Mouse (Mus musculus) ES-E14 (cell line): ENCODE data around the gene Haghl. TPM values are rescaled to one million over a fixed set of nuclear protein-coding genes. Genes with fewer than 3 reads are reported as not detected.
A peak's percentile ranks its signal among the peaks of the same experiment; 100 is the strongest.

Experiments
- DNase-seq: peaks from one replicate; pipeline ENCODE4 v3.0.0-alpha.2; 2013; ENCODE audit warnings: low read depth, low spot score
- H3K27ac ChIP-seq: 2 replicates; pipeline ENCODE4 v1.5.1; 2012; ENCODE audit warnings: low read depth, mild to moderate bottlenecking, low read length, moderate library complexity, mixed read lengths; ENCODE audit not compliant: poor library complexity, insufficient read depth, severe bottlenecking
- H3K36me3 ChIP-seq: 2 replicates; pipeline ENCODE4 v1.6.1; 2012; ENCODE audit warnings: mild to moderate bottlenecking, low read length, moderate library complexity, mixed read lengths; ENCODE audit not compliant: control insufficient read depth, poor library complexity, insufficient read depth, severe bottlenecking
- H3K4me1 ChIP-seq, 2 experiments: fragments of 150-350 bp in 1 of 2; sonication (generic) in 1 of 2; 2 replicates each; pipeline ENCODE4 v1.6.1; 2012; ENCODE audit warnings: low read length in 2 of 2, mild to moderate bottlenecking in 1 of 2, mixed read lengths in 1 of 2; ENCODE audit not compliant: control insufficient read depth in 2 of 2, insufficient read depth in 2 of 2, poor library complexity in 1 of 2
- H3K4me3 ChIP-seq, 2 experiments: fragments of 150-350 bp in 1 of 2; sonication (generic) in 1 of 2; 2 replicates each; pipeline ENCODE4 v1.5.1; 2012; ENCODE audit warnings: low read length in 2 of 2, low read depth in 1 of 2, mild to moderate bottlenecking in 1 of 2, mixed read lengths in 1 of 2; ENCODE audit not compliant: insufficient read depth in 1 of 2, poor library complexity in 1 of 2, severe bottlenecking in 1 of 2
- H3K9ac ChIP-seq: 2 replicates; pipeline ENCODE4 v1.6.1; 2012; ENCODE audit warnings: low read depth, mild to moderate bottlenecking, low read length, mixed read lengths; ENCODE audit not compliant: poor library complexity, insufficient read depth, severe bottlenecking
- H3K9me3 ChIP-seq: fragments of 150-350 bp; sonication (generic); 2 replicates; pipeline ENCODE4 v1.6.1; 2012; ENCODE audit warnings: low read depth, mild to moderate bottlenecking, low read length; ENCODE audit not compliant: control insufficient read depth, insufficient read depth
- CHD2 ChIP-seq: IDR thresholded peaks from 2 replicates; pipeline ENCODE4 v1.6.1; 2014; ENCODE audit warnings: mild to moderate bottlenecking, low read depth, low read length, inconsistent platforms
- HCFC1 ChIP-seq: IDR thresholded peaks from 2 replicates; pipeline ENCODE4 v1.6.1; 2012; ENCODE audit warnings: low read length, inconsistent platforms, borderline replicate concordance; ENCODE audit not compliant: insufficient read depth
- MAFK ChIP-seq: IDR thresholded peaks from 2 replicates; pipeline ENCODE4 v1.6.1; 2014; ENCODE audit warnings: mild to moderate bottlenecking, low read depth, low read length, inconsistent platforms; ENCODE audit not compliant: insufficient read depth
- ZC3H11A ChIP-seq: IDR thresholded peaks from 2 replicates; pipeline ENCODE4 v1.6.1; 2012; ENCODE audit warnings: low read depth, mild to moderate bottlenecking, inconsistent platforms, low read length, borderline replicate concordance
- ZNF384 ChIP-seq: IDR thresholded peaks from 2 replicates; pipeline ENCODE4 v1.6.1; 2012; ENCODE audit warnings: low read depth, low read length, inconsistent platforms
- in situ Hi-C, 2 experiments: fragments of 600-800 bp; cut with MboI; formaldehyde crosslinking; loops; one replicate each; pipeline ENCODE4 v1.15.1; 2025; ENCODE audit warnings: low sequenced_read_pairs in 2 of 2, inconsistent platforms in 1 of 2; ENCODE audit not compliant: unreplicated experiment in 2 of 2
- total RNA-seq: library from RNA; depleted of rRNA; stranded (reverse); fragments of 300-350 nt; gene quantifications from 2 replicates; pipeline ENCODE4 v1.2.3, GENCODE M21; 2012

Gene Haghl
- total RNA-seq, 1 experiment, result 14.5 TPM

DNA sequence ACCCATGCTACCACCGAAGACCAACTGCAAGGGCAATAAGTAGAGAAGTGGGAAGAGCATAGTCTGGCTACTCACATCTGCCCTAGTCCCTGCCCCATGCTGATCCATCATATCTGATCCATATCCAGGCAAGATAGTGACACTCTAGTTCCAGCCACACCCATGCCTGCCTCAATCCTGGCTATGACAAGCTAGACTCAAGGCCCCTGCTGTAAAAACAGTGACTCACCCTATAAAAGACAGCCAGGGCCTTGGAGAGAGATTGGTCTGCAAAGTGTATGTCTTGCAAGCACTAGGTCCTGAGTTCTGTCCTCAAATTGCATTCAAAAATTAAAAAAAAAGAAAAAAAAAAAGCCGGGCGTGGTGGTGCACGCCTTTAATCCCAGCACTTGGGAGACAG, 21.0 kb upstream of the Haghl start:
- TF ChIP-seq MAFK (no peak), ZC3H11A (no peak), ZNF384 (no peak), HCFC1 (no peak), CHD2 (no peak)
- H3K9ac ChIP-seq, result no peak overlapping the region
- no peak overlapping the region for H3K4me3 ChIP-seq
- DNase-seq, result no peak
- no peaks in the 10 kb centered on the region for H3K36me3 ChIP-seq
- H3K9me3 ChIP-seq, result no peaks in the 10 kb centered on the region
- in situ Hi-C loops, result no loop called here
- no peak overlapping the region for H3K27ac ChIP-seq
- peaks cover 0 to 8% of the 10 kb centered on the region in 2 experiments; a peak in 2 of 4 replicates for H3K4me1 ChIP-seq

DNA sequence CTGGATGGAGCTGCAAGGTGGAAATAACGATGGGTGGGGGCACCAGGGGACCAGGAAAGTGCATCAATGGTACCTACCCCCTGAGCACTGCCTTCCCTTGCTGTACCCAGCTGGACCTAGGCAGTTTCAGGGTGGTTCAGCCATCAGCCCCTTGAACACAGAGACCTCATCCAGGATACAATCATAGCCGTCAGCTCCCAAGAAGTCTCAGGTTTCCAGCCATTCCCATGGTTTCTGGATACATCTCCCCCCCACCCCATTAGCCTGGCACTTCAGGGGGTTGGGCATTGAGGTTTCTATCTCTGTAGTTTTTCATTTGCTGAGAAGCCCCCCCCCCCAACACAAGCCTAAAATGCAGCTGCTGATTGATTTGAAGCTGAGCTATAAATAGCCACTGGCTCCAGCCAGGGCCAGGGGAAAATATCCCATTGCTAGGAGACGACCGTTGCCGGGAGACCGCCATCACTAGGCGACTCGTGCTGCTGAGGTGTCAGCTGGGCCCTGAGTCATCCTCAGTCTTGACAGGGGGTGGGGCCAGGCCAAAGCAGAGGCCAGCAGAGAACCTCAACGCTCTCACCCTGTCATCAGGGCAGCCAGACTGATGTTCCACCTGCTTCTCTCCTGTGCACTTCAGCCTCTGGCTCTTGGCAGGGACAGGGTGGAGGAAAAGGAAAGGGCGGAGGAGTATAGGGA, 17.5 kb upstream of the Haghl start:
- H3K36me3 ChIP-seq, result no peaks in the 10 kb centered on the region

DNA sequence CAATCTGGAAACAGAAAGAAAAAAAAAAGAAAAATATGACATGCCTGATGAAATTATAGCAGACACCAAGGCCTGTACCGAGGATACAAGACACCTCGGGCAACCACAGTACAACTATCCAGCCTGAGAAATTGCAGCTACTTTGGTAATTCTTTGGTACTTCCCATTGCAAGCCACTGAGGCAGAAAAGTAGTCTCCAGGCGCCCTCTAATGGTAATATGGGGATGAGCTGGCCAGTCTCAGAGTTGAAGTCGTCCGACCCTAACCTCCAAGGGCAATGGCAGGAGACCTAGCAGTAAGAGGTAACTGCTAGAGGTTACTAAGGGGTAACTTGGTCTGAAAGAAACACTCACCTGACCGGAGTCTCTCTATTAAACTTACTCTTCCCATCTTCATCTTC, 15.6 kb upstream of the Haghl start:
- Histone ChIP-seq H3K4me3 (no peak overlapping the region), H3K9me3 (no peaks in the 10 kb centered on the region), H3K27ac (no peak overlapping the region), H3K9ac (no peak overlapping the region), H3K4me1 (peaks cover 3% of the 10 kb centered on the region in 2 experiments; a peak in 2 of 4 replicates), H3K36me3 (no peaks in the 10 kb centered on the region)
- peak; percentile 97 for TF ChIP-seq ZC3H11A
- TF ChIP-seq ZNF384, result no peak
- DNase-seq, result no peak
- in situ Hi-C loops, result no loop called here

More for the DNA sequence above, 17.5 kb upstream of the Haghl start:
- H3K9me3 ChIP-seq, result no peaks in the 10 kb centered on the region
- TF ChIP-seq ZNF384 (no peak), MAFK (no peak), HCFC1 (no peak), CHD2 (no peak), ZC3H11A (no peak)
- no peak overlapping the region for H3K4me3 ChIP-seq
- in situ Hi-C loops, result no loop called here
- DNase-seq, result no peak
- H3K9ac ChIP-seq, result no peak overlapping the region
- H3K27ac ChIP-seq, result no peak overlapping the region
- peaks cover 0 to 3% of the 10 kb centered on the region in 2 experiments; a peak in 1 of 4 replicates for H3K4me1 ChIP-seq

DNA sequence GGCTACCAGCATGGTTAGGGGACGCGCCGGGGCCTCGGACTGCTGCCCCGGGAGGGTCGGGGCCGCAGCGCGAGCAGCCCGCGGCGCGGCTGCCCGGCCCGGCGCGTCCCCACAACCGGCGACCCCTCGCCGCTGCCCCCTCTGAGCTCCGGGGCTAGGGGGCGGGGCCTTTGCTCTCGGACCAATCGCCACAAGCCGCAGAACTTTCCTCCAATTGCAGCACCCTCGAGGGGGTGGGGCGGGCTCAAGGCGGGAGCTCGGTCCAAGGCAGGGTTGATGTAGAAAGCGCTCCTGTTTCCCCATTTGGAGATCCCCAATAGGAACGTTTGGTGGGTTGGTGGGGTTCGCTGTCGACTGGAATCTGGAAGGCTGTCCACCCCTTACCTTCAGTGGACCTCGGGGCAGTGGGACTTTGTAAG, 11.5 kb upstream of the Haghl start, which contains the start of gene Metrn:
TSS of gene Metrn (minus strand) at position 186 of the 419 bp plus-strand sequence.
- in situ Hi-C loops, result no loop called here
- H3K4me3 ChIP-seq, result peak within 1 kb of the TSS; percentile 68 to 76
- TF ChIP-seq ZNF384, result no peak
- TF ChIP-seq HCFC1, result no peak
- no peak for TF ChIP-seq MAFK
- no peak for TF ChIP-seq CHD2
- TF ChIP-seq ZC3H11A, result no peak
- H3K9ac ChIP-seq, result peak within 1 kb of the TSS; percentile 60
- no peak within 1 kb of the TSS for H3K27ac ChIP-seq
- H3K9me3 ChIP-seq, result no peaks in the 10 kb centered on the region
- peaks cover 3 to 7% of the 10 kb centered on the region in 2 experiments; a peak in 2 of 4 replicates for H3K4me1 ChIP-seq
- no peak for DNase-seq
- H3K36me3 ChIP-seq, result peaks cover 4% of the 10 kb centered on the region; the same call in 1 of the 2 replicates
